Mouse (Mus musculus) G1E (cell line): ENCODE results near the gene Ppm1h.

Source experiments
- CTCF ChIP-seq: IDR thresholded peaks from 2 replicates; pipeline ENCODE4 v1.5.1; 2012; ENCODE audit warnings: low read depth, low read length, inconsistent platforms, mixed read lengths
- GATA1 ChIP-seq: IDR thresholded peaks from 2 replicates; pipeline ENCODE4 v1.6.1; 2012; ENCODE audit warnings: borderline replicate concordance, low read length, inconsistent platforms, mixed read lengths
- TAL1 ChIP-seq: conservative IDR thresholded peaks from 2 replicates; pipeline ENCODE4 v1.6.1; 2012; ENCODE audit warnings: low read depth, low read length, inconsistent platforms, mixed read lengths

DNA sequence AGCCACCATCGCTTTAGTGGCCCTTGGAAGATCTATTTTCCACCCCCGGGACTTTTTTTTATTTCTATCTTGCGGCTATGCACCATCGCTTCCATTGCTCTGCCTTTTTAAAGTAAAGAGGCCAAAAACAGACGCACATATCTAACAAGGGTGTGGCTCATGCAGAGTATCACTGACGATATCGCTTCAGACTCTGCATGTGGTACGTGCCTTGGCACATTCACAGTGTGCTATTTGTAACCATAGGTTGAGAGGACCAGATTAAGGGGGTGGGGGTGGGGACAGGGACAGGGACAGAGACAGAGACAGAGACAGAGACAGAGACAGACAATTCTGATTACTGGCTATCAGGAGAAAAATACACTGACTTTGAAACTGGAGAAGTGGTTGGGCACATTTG, 164.4 kb downstream of the Ppm1h start:
- TF ChIP-seq GATA1: no peak
- TF ChIP-seq CTCF: no peak
- no peak for TF ChIP-seq TAL1
